Mouse (Mus musculus): ENCODE results near the gene Mup9.
"Not testable (repeated sequence)": the region's sequence is repeated elsewhere in the genome, so short reads cannot be mapped to it uniquely, and the experiment has no call there.

The Mup9 gene

DNA sequence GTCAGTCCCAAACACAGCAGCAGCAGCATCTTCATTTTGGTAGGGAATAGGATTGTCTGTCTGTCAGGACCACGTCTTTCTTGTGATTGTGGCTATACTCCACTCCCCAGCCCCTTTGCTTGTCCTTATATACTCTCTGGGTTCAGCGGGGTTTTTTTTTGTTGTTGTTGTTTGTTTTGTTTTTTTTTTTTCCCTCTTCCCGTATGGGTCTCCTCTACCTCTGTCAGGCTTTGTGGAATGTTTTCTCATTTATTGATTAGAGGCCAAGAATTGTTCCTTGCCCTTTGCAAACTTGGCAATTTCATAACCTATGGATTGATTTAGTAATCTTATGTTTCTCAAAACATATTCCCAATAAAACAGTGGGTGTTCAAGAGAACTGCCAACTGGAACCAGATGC is at the start of gene Mup9:
Mup9 (minus strand) TSS at position 101 of the 400 bp plus-strand sequence.
- not testable (repeated sequence) for DNase-seq (ENCODE audit: extremely low spot score)

Measured in embryo, embryonic 9.5 days (tissue).